Mouse (Mus musculus) left cerebral cortex, adult 9 months (tissue): Measurements from ENCODE around the gene Fut2.

Source experiments
- DNase-seq, 2 experiments: peaks; one replicate each; pipeline ENCODE4 v3.0.0; 2022; ENCODE audit warnings: low spot score in 2 of 2

Gene Fut2

DNA sequence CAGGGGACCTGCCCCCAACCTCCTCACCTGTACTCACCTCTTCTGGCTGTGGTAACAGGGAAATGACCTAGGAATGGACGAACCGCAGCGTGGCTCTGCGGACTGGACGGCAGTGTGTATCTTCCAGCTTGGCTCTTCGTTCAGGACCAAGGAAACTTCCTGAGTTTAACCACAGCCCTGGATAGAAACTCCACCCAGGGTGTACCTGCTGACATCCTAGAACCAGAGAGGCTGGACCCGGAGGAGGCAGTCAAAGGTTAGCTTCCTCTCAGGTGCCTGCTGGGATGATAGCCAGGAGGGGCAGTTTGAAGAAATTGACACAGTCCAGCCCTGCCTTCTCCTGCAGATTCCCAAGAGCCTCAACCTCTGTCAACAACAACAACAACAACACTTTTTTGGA is at the start of gene Fut2:
TSS of gene Fut2 (minus strand) at position 234 of the 400 bp plus-strand sequence.
- DNase-seq: no peak

DNA sequence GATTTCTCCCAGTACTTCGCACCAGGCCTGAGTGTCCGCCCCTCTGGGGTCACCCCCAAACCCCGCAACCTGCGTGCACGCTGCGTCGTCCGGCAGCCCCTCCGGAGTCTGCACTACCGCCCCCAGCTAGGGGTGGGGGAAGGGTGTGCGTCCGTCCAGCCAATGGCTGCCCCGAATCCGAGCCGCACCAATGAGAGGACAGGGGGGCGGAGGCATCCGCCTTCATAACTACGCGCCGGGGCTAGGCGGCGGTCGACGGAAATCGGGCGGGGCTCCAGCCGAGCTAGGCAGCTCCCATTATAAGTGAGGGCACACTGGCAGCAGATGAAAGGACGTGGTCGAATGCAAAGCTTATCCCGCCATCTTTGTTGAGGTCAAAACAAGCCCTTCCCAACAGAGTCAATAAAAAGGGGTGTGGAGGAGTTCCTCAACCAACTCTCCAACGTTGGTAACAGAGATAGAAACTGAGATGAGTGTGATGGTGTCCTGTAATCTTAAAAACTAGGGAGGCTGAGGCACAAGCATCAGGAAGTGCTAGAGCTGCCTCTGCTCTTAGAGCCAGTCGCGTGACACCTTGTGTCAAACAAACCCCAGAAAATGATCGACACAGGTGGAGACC is 49.0 kb upstream of the Fut2 start, which contains the start of gene Rpl18:
TSS of gene Rpl18 (plus strand) at position 368 of the 619 bp plus-strand sequence.
- peak; percentile 97 to 99 for DNase-seq

DNA sequence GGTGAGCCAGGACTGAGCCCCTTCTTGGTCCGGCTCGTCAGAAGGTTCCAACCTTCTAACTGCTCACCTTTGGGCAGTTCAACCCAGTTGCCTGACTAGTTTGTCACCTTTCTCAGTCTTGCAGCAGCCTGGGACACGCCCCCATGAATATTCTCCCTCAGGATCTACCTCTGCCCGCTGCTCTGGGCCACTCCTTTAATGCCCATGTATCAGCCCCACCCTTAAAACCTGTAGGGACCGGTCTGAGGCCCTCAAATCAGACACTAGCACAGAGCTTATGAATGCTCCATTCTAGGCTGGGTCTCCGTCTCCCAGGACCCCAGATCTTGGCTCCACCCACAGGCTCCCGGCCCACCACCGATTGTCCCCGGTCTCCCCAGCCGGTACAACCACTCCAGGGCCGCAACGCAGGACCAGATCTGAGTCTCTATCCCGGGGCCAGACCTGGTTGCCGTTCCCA is 48.5 kb upstream of the Fut2 start:
- DNase-seq: no peak

DNA sequence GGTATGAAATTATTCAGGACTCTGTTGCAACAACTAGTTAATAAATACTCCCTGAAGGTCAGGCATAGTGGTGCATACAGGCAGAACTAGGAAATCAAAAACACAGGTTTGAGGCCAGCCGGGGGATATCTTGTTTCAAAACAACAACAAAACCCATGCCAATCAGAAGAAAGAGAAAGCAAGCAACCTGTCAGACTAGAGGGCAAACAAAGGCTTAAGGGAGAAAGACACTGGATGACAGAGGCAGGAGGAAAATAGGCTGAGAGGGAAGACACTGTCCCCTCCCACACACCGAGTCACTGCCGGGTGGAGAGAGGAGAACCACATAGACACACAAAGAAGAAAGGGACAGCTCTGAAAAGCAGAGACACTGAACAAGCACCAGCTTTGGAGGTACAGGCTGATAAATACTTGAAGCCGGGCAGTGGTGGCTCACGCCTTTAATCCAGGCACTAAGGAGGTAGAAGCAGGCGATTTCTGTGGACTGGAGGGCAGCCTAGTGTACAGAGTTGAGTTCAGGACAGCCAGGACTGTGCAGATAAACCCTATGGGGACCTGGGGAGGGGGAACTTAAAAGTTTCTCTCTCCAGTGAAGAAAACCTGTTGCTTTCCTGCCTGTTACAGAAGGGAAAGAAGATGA is 47.8 kb upstream of the Fut2 start:
- DNase-seq: no peak

DNA sequence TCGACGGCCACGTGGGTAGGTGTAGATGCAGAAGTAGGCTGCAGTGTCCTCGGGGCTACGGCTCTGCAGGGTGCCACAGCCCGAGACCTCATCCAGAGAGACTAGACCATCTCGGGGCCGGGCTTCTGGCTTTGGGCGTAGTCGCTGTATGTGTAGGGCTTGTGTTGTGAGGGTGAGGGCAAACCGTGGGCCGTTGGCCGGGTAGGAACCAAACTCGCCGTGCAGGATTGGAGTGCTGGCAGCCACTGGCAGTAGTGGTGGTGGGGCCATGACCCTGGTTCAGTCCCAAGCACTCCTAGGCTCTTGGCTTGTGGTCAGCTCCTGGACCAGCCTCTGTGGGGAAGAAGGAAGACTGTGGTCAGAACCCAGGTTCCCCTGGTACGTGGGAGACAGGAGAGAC is 47.2 kb upstream of the Fut2 start:
- no peak for DNase-seq

DNA sequence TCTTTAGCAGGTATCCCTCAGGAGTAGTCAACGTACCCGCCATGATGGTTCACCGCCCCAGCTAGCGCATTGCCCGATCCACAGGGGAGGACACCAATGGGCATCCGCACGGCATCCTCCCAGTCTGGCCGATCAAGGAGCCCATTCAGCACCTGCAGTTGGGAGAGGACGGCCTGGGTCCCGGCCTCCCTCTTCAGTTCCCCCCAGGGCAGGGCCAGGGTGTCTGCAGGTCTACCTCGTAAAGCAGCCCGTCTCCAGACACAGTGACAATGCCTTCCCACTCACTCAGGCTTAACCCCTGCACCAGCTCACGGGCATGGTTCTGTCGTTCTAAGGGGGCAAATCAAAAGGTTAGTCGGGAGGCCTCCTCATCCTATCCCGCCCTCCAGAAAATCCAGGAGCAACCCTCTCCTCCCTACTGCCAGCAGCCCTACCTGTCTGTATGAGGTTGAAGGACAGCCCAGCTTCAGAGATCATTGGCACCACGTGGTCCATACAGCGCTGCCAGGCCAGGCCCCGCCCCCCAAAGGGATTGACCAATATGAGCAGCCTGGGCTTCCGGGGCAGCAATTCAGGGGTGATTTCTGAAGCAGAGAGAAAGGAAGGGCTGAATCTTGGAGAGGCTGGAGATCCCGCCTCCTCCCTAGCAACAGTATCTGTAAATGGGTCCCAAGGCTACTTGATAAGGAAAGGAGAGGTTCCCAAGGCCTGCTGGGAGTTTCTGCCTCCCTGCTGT is 46.0 kb upstream of the Fut2 start:
- no peak for DNase-seq

DNA sequence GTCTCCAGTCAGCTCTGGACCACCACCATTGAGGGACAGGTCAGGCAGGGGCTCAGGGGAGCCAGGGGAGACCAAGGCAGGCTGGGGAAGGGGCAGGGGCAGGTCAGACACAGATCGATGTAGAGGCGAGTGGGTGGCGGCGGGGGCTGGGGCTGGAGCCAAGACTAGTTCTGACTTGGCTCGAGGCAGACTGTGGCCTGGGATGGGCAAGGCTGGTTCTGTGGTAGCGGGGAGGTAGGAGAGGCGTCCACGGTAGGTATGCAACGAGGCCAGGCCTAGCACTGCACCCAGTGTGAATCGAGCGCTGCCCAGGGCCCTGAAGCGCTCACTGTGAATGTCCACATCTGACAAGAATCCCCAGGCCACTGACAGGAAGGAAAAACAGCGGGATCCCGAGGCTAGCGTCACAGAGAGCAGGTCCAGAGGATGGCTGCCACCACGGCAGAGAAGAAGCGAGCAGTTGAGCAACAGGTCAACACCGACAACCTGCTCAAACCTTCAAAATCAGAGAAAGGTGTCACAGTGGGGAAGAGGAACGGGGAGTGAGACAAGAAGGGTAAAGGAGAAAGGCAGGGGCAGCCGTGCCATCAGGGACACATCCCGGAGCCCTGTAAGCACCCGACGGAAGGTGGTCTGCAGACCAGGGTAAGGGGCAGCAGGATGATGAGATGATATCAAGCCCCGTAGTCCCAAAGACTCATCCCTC is 45.3 kb upstream of the Fut2 start:
- no peak for DNase-seq

DNA sequence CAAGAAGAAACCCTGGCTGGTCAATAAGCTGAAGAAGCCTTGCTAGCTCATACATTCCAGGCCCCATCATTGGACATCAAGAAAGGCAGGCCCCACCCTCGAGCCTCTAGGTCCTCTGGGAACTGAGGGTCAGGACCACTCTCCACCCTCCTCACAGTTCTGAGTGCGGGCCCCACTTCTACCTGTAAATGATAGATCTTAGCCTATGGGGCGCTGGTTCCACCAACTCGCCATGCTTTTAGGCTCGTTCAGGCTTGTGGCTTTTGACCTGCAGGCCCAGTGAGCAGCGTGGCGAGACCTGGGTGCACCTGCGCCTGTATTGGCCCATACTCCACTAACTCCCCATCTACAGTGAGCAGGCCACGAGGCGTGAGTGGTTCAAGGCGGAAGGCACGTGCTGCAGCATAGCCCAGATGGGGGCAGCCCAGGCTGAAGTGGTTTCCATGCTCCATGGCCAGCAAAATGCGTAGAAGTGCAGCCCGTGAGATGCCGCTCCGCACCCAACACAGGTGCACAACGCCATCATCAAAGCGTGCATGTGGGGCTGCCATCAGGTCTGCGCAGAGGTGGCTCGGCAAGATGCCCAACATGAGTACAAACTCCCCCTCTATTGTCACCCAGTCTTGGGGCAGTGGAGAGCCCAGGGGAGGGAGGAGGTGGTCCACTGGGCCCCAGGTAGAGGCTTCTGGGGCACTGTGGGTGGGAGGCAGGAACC is 44.4 kb upstream of the Fut2 start:
- peak in 1 of 2 experiments; percentile 48 for DNase-seq

DNA sequence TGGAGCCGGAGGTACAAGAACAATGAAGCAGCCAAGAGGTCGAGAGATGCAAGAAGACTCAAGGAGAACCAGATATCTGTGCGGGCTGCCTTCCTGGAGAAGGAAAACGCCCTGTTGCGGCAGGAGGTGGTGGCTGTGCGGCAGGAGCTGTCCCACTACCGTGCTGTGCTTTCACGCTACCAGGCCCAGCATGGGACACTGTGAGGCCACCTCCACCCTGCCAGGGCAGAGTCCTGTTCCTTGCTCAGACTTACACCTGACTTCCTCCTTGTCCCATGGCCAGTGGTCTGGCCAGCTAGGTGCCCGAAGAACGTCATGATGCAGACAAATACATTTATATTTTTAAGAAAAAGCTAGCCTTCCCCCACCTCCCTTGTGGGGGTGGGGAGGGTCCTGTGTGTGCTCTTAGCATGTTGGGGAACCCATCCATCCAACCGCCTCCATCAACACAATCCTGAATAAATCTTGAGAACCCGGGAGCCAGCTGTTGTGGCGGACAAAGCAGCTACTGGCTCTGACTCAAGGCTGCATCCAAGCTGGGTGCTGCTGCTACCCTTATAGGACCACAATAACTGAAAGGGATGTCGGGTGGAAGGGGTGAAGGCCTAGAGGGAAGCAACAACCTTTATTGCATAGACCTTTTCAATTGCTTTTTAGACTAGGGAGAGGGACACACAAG is 43.6 kb upstream of the Fut2 start:
- DNase-seq: no peak

DNA sequence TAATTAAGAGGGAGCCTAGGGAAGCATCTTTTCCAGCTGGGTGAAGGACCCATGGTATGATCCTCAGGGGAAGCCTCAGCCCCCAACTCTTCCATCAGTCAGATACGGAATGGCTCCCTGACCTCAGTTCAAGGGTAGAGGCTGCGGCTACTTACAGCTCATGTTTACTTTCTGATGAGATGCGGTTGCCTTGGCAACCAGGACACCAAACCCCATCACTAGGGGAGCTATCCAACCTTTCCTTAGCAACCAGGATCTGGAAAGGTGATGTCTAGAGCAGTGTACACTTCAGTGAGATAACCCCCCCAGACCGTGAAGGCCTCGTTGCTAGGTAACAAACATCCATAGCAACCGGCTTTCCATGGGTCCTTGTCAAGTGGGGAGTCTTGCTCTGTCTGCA is 42.8 kb upstream of the Fut2 start:
- DNase-seq: peak in 1 of 2 experiments; percentile 43

DNA sequence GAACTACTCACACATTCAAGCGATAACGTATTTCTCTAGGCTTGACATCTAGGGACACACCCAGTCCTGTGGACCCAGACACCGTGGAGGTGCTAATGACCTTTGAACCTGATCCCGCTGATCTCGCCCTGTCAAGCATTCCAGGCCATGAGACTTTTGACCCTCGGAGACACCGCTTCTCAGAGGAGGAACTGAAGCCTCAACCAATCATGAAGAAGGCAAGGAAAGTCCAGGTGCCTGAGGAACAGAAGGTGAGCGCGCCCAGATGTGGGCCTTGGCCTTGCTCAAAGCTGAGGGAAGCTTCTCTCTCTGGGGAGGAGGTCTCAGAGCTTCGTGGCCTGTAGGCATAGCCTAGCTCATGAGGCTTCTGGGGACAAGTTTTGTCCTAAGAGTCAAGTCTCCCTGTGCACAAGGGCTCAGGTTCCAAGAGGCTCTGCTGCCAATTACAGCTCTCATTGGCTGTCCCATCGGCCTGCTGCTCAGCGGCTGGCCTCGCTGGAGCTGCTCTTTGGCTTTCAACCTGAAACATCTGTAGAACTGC is 42.1 kb upstream of the Fut2 start:
- DNase-seq: no peak

DNA sequence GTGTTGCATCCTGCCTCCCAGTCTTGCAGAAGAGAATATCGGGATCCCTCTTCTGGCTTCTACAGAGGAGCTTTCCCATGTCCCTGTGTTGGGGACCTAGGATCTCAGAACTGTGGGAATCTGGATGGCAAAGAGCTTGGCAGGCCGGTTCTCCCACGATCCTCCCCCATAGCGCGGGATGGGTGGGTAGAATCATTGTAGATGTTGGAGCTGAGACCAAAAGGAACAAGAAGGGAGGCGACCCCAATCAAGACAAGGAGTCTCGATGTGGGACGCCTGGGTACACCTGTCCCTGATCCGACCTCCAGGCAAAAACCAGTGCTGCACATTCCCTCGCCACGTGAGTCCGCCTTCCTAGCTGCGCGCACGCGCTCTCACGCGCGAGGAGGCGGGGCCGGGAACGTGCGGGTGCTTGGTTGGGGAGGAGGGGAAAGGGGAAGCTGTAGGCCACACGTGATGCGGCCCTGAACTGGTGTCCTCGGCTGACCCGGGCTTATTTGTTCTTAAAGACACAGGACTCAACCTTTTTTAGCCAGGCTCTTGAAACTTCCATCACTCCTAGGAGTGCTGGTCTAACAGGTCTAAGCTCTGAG is 41.3 kb upstream of the Fut2 start:
- peak; percentile 90 to 96 for DNase-seq

DNA sequence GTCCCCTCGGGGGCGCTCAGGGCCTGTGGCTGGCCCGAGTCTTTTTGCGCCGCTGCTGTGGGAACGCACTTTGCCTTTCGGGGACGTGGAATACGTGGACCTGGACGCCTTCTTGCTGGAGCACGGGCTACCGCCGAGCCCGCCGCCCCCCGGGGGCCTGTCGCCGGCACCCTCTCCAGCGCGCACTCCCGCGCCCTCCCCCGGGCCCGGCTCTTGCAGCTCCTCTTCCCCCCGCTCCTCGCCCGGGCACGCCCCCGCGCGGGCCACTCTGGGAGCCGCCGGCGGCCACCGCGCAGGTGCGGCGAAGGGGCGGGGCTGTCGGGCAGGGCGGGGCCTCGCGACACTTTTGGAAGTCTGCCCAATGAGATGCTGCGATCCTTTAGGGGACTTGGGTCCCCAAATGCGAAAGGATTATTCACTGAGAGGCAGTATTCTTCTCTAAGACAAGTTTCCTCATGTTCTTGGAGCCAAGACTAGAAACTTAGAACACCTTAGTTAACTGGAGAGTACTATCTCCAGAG is 40.6 kb upstream of the Fut2 start:
- DNase-seq: peak in 1 of 2 experiments; percentile 81

DNA sequence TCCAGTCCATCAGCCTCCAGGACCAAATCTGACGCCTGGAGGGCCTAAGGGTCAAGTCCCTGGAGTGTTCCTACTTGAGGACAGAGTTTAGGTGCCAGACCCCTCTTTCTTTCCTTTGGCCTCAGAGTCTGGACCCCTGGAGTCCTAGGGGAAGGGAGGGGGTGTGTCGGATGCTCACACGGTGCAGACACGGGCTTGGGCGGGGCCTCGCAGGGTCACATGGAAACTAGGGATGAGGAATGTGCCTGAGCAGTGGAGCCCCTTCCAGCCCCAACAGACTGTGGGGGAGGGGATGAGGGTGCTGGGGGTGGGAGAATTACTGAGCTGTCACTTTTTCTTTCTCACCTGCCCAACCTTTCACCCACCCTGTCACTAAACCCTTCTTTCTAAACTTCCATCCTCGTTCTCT is 39.7 kb upstream of the Fut2 start:
- peak in 1 of 2 experiments; percentile 91 for DNase-seq

DNA sequence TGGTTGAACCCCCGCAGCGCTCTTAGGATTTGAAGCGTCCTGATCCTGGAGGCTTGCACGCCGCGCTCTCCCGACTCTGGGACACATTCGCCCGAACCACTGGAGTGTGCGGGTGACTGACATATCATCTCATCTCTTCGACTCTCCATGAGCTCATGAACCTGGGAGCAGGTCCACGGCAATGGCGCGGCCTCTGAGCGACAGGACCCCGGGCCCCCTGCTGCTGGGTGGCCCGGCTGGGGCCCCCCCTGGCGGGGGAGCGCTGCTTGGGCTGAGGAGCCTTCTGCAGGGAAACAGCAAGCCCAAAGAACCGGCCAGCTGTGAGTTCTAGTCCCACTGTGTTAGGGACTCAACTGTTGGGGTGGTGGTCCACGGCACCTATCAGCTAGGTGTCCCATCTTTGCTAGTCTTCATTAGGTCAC is 39.3 kb upstream of the Fut2 start:
- no peak for DNase-seq

DNA sequence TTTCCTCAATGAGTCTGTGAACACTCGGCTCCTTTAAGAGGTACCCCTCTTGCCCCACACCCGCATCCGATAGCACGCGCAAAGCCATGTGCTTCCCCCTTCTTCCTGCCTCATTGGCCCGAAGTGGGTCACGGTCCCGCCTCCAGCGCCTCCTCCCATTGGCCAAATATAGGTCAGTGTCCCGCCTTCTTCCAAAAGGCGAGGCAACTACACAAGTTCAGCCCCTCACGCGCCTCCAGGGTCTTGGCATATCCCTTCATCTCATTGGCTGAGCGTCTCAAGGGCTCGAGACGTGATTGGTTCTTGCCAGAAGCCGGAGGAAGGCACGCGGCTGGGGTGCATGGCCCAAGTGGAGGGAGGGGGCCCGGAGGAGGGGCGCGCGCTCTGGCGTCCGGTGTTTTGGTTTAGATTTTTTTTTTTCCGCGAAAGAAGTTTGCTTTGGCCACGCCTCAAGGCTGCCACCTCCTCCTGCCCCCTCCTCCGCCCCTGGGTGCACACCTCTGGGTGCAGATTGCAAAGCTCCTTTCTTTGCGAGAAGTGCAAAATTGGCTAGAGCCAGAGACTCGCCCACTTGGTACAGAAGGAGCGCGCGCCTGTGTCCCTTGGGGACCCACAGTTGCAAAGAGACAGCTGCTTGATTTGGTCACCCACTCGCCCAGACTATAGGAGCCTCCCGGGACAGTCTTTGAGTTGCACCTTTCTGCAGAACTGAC is 38.7 kb upstream of the Fut2 start, which contains the start of gene Dbp:
TSS of gene Dbp (plus strand) at position 359 of the 713 bp plus-strand sequence.
- DNase-seq: peak; percentile 100

DNA sequence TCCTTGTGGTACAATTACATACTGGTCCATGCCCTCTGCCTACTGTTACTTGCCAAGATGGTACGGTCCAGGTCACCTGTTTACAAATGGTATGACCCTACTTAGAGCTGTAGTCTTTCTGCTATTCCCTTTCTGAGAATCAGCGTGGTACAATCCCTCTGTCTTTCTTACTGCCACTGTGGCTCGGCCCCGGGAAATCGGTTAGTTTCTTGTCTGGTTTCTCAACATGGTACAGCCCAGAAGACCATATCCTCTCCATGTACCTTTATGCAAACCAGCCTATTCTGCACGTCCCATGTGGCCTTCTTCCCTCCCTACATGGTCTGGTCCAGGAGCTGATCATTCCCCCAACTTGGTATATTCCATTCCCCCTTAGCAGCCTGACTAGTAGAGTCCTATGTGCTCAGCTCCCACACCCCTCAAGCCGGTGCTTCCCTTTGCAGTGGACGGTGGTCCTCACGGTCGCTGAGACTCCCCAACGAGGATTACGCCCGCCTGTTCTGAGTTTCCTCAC is 37.9 kb upstream of the Fut2 start:
- peak; percentile 88 to 90 for DNase-seq

DNA sequence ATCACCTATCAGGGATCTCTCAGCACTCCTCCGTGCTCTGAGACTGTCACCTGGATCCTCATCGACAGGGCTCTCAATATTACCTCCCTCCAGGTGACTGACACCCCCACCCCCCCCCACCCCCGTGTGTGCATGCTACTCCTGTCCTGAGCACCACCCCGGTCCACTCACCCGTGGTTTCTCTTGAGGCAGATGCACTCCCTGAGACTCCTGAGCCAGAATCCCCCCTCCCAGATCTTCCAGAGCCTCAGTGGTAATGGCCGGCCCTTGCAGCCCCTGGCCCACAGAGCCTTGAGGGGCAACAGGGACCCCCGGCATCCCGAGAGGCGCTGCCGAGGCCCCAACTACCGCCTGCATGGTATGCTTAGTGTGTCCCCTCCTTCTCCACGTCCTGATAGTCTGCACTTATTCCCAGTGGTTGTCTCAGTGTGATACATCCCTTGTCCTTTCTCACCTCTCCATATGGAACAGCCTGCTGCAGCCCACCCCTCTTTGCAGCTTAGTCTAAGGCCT is 37.4 kb upstream of the Fut2 start:
- no peak for DNase-seq
